Mouse (Mus musculus) megakaryocyte, adult 5-6 weeks (primary cell): ENCODE measurements around the gene Spata31d1a. TPM values are rescaled to one million over a fixed set of nuclear protein-coding genes. Genes with fewer than 3 reads are reported as not detected.
"Not testable (repeated sequence)": the region's sequence is repeated elsewhere in the genome, so short reads cannot be mapped to it uniquely, and the experiment has no call there.

Experiments used
- ATAC-seq: 2 replicates; pipeline ENCODE4 v1.8.0; 2016; ENCODE audit warnings: mild to moderate bottlenecking, inconsistent platforms; ENCODE audit not compliant: poor library complexity, severe bottlenecking
- total RNA-seq, 2 experiments: library from RNA; stranded (forward) in 1 of 2; stranded (reverse) in 1 of 2; fragments of 153-499, 151-499 nt in 1 of 2; fragments of 221-1000, 200-1000 nt in 1 of 2; gene quantifications; 2 replicates each; pipeline versions ENCODE4 v1.2.3 to v1.2.4; 2015 to 2017

The Spata31d1a gene
- total RNA-seq (2015) = 0.04 and 0.78 TPM in 2 replicates
- not detected in 2 replicates for total RNA-seq (2017)

DNA sequence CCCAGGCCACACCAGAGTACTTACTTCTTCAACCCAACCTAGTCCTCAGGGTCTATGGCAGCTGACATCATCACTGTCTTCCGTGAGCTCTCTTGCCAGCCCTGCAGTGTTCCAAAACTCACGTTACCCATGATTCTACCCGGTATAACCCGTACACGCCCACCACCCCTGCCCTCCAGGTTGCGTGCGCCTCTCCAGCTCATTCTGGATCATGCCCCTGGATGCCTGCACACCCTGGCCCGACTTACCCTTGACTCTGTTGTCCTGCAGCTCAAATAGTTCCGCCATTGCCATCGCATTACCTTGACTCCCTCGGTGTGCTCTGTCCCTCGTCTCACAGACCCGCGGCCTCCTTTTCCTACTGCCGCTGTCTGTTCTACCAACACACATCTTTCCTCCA is at the start of gene Spata31d1a:
Gene Spata31d1a (minus strand): TSS at position 101 of the 400 bp plus-strand sequence.
- no peak for ATAC-seq

DNA sequence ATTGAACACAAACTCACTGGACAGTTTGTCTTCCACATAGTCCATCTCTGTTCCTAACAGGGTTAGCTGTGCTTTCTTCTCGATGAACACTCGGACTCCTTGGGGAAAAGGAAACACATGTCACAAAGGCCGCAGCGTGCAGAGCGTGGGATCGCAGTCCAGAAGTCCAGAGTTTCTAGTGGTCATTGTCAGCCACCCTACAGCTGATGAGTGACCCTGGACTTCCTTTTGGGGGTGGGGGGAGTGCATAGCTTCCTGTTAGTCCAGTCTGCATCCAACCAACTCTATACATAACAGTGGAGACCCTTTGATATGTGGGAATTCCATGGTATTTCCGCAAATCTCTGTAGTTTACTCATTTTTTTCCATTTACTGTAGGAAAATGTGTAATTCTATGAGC is 46.8 kb upstream of the Spata31d1a start:
- ATAC-seq = no peak

DNA sequence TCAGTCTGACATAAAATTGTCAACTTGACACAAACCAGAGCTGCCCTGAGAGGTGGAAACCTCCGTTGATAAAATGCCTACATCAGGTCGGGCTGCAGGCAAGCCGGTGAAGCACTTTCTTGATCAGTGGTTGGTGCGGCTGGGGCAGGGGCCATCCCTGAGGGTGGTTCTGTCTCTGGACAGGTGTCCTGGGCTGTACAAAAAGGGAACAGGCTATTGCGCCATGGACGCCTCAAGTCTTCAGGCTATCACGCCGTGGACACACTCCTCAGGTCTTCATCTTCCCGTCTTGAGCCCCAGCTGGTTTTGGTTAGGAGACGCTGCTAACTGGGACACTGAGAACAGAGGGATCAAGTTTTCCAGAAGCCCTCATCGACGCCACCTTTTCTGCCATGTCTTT is 40.2 kb upstream of the Spata31d1a start:
- ATAC-seq = peak; percentile 75

DNA sequence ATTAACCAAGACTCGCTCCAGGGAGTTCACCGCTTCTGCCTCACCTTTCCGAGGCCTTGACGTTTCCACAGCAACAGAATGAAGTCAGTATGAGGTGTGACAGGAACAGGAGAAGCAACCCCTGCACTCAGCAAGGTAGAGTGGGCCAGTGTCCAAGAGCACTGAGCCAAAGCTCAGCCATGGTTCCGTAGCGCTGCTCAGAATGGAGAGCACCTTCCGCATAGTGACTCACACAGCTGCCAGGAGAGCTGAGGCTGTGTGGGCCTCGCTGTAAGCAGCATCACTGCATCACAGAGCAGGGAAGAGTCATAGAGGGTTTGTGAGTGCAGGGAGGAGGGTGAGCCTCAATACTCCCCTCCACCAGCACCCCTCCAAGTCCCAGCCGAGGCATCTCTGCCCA is 36.6 kb upstream of the Spata31d1a start, which contains the start of gene 1700014D04Rik:
Gene 1700014D04Rik (minus strand): TSS at position 42 of the 400 bp plus-strand sequence.
- no peak for ATAC-seq

DNA sequence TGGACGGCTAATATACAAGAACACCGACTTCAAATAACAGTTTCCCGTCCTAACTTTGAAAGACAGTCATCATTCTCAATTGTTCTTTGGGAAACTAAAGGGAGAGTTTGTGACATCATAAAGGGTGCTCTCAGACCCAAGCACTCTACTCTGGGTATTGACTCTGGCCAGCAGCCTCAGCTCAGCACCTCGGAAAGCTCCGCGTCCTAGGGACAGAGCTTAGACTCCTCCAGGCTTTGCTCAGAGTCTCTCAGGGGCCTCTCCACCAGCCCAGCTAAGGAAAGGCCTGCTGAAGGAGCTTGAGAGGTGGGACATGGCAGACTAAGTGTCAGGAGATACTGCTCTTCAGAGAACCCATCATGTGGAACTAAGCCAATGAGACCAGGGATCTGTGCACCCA is 36.0 kb upstream of the Spata31d1a start:
- ATAC-seq = no peak

DNA sequence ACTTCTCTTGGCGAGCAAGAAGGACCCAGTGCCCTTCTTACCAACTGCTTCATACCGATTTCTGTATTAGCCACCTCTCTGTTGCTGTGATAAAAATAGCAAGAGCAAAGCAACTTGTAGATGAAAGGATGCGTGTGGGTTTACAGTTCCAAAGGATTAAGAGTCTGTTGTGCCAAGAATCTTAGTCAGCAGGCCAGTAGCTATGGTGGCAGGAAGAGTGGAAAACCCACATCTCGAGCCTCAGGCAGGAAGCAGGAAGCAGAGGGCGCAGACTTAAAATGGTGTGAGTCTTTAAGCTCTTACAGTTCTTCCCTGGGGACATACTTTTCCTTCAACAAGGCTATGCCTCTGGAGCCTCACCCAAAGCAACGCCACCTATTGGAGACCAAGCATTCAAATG is 35.3 kb upstream of the Spata31d1a start:
- ATAC-seq = no peak

DNA sequence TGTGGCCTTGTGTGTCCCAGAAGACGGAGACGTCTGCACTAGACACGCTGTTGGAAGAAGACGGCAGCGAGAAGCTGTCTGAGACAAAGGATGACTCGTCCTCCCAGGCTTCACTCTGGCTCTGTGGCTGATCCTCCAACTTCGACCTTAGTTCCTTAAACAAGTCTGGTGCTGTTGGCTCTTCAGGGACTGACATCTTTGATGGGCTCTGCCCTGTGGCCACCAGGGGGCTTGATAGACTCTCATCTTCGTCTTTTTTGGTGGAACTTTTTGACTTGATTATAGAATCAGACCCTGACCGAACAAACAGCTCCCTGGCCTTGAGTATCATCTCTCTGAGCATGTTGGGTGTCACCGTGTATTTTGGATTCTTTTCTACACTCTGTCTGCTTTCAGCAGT is 31.6 kb upstream of the Spata31d1a start:
- ATAC-seq = peak; percentile 78

DNA sequence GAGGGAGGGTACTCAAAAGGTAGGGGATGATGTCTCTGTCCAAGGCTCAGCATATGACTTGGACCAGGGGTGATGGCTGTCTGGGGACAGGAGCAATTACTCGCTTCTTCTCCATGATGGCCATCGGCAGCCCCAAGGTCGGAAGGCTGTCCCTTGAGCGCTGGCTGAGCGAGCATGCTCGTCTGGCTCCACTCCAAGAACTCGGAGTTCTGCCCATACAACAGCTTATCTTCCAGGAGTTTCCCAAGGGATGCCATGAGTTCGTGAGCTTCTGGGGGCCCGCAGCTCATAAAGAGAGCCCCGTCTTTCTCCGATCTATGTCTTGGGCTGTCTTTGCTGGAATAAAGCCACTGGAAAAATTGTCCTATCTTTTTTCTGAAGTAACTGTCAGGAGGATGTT is 31.0 kb upstream of the Spata31d1a start:
- ATAC-seq = no peak

DNA sequence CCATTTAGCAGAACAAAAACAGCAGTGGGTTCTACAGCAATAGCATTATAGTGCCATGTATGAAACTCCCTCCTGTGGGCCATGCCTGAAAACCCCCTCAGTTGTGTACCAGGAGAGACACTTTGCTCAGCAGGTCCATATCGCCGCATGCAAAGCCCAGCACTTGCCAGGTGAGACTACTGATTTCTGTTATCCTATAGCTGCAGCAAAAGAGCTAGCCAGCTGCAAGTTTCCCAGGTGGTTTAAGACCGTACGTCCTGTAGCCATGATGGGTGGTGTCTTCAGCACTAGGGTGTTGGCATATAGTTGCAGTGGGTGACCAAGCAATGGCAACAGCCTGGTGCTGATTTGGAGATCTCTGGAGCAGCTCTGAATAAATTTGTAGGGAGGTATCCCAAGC is 29.3 kb upstream of the Spata31d1a start:
- ATAC-seq = no peak

DNA sequence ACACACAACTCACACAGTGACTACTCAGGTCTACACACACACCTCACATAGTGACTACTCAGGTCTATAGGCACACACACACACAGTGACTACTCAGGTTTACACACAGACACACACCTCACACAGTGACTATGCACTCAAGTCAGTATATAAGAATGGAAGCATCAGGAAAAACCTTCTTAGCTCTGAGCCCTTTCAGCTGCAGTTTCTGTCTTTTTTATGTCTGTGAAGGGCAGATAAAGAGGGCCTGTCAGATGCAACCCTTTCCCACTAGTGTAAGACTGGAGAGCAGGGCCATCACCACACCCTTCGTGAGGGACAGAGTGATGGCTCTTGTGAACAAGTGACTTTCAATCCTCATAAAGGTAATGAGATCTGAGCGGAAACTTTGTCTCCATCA is 28.3 kb upstream of the Spata31d1a start:
- ATAC-seq = no peak

DNA sequence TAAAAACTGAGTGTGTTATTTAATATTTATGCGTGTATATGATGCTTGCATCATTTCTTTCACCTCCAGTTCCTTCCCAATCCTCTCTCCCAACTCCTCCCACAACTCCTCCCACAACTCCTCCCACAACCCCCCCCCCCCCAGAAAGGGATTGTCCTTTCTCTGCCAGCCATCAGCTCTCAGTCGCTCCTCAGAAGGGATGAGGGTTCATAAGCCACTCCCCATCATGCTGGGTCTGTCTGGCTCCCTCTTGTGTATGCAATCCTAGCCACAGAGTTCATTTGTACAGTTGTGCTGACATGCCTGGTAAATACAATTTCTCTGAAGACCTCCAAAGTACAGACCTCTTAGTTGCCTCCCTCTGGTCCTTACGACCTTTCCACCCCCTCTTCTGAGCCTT is 25.1 kb upstream of the Spata31d1a start:
- peak; percentile 64 for ATAC-seq

DNA sequence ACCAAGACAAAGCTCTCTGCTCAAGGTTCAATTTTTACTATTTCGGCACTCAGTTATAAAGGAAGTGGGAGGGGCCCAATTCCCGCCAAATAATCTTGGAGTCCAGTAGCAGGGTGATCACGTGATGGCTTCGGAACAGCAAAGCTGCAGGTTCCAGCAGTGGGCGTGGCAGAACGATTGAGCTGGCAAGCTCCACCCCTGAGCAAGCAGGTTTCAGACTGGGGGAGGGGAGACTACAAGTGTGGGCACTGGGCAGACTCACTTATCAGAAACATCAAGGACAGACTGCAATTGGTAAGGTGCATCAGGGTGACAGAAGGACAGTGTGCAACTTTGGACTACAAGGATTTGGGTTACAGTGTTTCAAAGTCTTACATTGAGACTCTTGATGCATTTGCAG is 24.2 kb upstream of the Spata31d1a start:
- ATAC-seq = not testable (repeated sequence)

DNA sequence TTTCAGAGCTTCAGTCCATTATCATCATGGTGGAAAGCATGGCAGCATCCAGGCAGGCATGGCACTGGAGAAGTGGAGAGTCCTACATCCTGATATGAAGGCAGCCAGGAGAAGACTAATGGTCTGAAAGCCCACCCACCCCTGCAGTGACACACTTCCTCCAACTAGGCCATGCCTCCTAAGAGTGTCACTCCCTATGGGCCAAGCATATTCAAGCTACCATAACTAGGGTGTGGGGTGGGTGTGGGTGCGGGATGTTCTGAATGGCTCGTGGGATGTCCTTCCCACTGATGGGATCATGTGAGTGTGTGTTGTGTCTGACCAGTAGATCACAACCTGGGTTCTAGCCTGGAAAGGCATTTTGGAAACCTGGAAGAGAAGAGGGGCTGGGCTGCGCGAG is 23.8 kb upstream of the Spata31d1a start:
- ATAC-seq = no peak

DNA sequence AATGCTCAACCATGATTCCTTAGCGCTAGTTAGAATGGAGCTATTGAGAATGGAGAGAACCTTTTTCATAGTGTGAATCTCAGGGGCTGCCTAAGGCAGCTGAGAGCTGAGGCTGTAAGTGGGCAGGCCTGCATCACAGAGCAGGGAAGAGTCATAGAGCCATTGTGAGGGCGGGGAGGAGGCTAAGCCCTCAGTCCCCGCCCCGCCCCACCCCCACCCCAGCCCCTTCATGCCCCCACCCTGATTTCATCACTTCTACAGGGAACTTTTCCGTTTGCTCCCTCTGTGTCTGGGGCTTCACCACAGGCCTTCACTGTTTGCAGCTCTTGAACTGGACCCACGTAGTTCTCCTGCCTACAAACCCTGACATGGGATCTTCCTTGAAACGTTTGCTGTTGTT is 21.5 kb upstream of the Spata31d1a start, which contains the start of gene Spata31d1d:
Gene Spata31d1d (minus strand): TSS at position 101 of the 400 bp plus-strand sequence.
- ATAC-seq = no peak

DNA sequence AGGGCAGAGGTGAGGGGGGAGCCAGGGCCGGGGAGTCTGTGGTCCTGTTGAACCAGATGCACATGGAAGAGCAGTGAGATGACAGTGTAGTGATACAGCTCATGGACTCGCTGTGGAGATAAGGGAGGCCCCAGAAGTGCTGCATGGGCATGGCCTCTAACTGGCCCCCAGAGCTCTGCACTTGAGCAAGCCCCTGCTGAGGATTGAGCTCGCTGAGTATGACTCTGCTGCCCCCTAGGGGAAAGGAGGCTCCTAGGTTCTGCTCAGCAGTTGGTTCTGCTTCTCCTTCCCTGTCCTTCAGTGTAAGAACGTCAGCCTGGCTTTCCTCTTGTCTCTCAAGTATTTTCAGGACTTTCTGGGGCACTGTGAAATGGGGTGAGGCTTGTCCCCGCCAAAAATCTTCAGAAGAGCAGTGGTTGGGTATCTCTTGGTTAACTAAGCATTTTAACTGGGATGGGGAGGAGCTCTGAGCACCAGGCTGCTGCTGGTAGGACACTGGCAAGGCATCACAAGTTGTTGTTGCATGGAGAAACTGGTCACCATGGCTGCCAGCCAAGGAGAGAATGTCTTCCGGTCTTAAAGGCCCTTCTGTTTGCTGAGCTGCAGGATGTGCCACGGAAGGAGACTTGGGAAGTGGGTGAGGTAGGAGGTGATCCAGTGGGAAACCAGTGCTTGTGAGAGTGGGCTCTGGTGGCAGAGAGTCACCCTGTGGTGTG is 18.4 kb upstream of the Spata31d1a start:
- ATAC-seq = peak; percentile 96

DNA sequence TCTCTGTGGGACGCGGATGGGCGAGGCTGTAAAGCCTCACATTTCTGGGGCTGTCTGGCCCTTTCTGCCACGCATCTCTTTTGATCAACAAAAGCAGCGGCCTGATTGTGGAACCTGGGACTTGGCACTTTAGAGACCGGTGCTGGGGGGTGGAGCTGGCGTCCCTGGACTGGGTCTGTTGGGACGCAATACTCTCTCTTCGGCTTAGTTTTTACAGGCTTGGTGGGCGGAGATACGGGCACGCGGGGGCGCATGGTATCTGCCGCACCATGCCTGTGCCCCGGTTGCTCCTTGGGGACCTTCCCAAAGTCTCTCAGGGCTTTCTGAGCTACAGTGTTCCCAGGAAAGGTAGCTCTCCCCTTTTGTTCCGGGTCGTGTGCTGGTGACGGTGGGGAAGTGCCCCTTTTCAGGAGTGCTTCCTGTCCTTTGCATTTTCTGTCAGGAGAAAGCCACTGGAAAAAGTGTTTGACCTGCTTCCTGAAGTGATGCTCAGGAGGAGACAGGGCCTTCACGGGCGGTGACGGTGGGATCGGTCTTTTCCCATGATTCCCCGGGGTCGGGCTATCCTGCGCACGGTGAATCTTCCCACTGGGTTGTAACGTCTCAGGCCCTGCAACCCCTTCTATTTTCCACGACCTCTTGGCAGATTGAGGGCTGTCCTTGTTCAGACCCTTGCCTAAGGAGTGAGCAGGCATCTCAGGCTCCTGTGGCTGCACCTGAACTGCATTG is 16.2 kb upstream of the Spata31d1a start:
- ATAC-seq = no peak

DNA sequence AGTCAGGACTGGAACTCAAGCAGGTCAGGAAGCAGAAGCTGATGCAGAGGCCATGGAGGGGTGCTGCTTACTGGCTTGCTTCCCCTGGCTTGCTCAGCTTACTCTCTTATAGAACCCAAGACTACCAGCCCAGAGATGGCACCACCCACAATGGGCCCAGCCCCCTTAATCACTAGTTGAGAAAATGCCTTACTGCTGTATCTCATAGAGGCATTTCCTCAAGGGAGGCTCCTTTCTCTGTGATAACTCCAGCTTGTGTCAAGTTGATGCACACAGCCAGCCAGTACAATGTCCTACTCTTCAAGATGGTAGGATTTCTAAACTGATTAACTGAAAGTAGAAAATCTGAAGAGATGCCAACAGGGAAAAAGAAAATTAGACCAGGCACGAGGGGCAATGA is 12.0 kb upstream of the Spata31d1a start:
- not testable (repeated sequence) for ATAC-seq

DNA sequence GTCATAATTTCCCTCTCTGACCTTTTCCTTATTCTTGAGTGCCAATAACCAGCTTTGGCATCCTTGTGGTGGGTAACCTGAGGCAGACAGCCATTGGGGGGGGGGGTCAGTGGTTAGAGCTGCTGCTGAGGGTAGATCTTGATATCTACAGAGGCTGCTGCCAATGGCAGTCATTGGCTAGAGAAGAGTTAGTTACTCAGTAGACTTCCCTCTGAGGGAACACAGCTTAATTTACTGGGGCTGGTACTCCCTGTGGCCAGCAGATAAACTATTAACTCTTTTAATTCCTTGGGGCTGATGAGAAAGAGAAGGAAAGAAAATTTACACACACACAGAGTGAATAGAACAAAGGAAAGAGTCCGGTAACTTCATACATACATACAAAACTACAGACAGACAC is 9.3 kb upstream of the Spata31d1a start:
- no peak for ATAC-seq

DNA sequence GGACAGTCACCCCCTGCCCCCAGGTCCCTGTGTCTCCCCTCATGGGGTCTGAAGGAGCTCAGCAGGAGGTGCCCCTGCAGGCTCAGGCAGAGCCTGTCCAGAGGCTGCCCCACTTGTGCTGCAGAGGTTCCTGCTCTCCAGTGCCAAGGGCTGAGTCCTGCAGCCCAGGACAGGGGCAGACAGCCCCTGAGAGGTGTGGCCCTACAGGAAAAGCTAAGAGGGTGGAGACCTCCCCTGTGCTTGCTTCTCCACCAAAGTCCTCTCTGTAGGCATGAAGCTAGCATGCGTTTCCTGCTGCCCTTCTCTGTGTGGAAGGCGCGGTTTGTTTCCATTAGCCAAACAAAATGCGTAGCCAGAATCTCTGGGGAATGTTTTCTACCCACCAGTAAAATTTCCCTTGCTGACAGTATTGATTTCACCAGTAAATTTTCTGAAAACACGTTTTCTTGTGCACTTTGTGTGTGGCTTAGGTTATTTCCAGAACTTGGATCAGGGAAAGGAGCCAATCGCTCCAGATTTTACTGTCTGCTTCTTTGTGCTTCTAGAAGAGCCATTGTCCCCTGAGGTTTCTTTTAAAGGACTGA is 8.8 kb upstream of the Spata31d1a start:
- ATAC-seq = not testable (repeated sequence)

DNA sequence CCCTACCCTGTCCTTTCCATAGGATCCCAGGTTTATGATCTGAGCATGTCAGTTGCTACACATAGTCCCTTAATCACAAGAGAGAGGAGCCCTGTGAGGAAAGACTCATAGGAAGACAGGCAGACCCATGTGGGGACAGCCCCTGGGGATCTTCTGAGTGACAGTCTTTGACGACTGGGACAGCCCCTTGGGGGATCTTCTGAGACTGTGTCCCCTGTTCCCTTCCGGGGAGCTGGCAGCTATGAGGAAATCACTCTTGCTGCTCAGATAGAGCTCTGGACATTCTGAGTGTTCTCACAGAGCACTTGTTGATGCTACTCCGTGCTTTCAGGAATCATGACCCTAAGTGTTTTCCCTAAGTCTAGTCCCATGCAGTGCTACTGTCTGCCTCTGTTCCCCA is 3.6 kb upstream of the Spata31d1a start:
- ATAC-seq = no peak

DNA sequence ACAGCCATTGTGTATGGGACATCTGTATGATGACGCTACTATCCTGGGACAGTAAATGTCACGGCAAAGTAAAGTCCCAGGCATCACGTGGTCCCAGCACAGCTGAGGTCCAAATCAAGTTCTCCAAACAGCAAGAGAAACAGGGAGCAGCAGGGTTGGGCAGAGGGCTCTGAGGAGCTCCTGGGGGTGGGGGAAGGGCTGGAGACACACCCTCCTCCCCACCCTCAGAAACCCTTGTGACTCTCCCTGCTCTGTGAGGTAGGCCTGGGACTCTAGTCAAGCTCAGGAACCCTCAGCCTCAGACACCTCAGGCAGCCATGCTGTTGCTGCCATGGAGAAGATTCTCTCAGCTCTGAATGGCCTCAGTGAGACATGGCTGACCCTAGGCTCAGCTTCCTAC is 1.9 kb upstream of the Spata31d1a start, which contains the start of gene Spata31d1b:
Gene Spata31d1b (plus strand): TSS at position 301 of the 400 bp plus-strand sequence.
- not testable (repeated sequence) for ATAC-seq

DNA sequence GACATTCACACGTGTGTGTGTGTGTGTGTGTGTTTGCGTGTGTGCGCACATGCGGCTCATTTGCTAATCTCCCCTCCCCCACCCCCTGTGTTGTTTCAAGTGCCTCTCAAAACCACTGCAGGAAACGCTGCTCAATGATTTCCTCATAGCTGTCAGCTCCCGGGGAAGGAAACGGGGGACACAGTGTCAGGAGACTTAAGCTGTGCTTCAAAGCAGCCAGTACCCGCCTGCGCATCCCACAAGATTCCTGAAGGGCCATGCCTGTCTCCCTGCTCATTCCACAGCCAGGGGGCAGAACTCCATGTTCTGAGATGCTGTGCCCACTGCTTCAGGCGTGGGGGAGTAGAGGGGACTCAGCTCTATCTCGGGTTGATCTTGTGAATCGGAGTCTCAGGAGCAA is 5.6 kb downstream of the Spata31d1a start:
- peak; percentile 87 for ATAC-seq
